Mouse (Mus musculus) kidney, adult 11 months (tissue): ENCODE results near the gene Gm9046.
"Not testable (repeated sequence)": the region's sequence is repeated elsewhere in the genome, so short reads cannot be mapped to it uniquely, and the experiment has no call there.

ENCODE experiments used
- DNase-seq: peaks from one replicate; pipeline ENCODE4 v3.0.0; 2022

Gm9046 gene

DNA sequence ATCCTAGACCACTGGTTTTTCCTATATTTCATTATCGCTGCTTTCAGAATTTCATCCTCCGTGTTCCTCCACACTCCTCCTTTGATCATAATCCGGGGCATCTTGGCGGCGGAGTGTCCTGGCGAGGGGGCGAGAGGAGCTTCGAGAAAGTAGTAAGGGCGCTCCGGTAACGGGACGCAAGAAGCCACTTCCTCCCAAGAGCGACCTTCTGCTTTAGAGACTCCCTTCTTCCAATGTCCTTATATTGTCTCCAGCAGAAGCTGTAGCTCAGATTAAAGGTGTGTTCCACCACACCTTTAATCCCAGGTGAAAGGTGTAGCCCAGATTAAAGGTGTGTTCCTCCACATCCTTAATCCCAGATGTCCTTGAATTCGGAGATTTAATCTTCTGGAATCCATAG, at the start of gene Gm9046:
Gene Gm9046 (minus strand): TSS at position 101 of the 400 bp plus-strand sequence.
- DNase-seq: not testable (repeated sequence)

DNA sequence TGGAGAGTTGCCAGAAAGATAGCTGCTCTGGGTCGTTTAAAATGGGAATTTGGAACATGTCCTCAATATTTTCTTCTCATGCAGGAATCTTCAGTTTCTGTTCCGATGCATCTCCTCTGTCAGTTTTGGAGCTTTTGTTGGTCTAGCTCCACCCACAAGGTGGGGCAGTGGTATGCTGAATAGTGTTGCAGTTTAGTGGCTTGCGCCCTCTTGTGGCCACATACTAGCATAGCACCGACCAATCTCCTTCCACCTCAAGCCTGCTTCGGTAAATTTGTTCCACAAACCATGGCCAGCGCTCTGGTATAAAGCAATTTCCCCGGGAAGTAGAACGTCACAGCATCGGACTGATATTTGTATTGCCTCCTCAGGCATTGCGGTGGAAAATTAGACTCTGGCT, 27.4 kb upstream of the Gm9046 start:
- peak; percentile 39 for DNase-seq

DNA sequence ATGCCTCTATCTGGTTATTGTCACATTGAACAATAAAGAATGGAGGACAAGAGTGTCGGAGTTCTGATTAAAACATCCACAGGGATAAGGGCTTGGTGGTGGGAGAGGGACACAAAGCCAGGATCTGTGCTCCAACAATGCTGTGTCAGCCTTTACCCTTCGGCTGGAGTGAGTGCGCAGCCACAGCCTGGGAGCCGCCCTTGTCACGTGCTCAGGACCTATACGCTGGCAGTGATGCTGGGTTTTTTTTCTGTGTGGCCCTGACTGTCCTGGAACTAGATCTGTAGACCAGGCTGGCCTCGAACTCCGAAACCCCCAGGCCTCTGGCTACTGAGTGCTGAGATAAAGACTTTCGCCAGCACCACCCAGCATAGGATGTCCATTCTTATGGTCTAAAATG, 26.5 kb upstream of the Gm9046 start:
- no peak for DNase-seq

DNA sequence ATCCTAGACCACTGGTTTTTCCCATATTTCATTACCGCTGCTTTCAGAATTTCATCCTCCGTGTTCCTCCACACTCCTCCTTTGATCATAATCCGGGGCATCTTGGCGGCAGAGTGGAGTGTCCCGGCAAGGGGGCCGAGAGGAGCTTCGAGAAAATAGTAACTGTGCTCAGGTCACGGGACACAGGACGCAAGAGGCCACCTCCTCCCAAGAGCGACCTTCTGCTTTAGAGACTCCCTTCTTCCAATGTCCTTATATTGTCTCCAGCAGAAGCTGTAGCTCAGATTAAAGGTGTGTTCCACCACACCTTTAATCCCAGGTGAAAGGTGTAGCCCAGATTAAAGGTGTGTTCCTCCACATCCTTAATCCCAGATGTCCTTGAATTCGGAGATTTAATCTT, 10.9 kb upstream of the Gm9046 start, which contains the start of gene Gm9049:
Gene Gm9049 (minus strand): TSS at position 101 of the 400 bp plus-strand sequence.
- DNase-seq: not testable (repeated sequence)

DNA sequence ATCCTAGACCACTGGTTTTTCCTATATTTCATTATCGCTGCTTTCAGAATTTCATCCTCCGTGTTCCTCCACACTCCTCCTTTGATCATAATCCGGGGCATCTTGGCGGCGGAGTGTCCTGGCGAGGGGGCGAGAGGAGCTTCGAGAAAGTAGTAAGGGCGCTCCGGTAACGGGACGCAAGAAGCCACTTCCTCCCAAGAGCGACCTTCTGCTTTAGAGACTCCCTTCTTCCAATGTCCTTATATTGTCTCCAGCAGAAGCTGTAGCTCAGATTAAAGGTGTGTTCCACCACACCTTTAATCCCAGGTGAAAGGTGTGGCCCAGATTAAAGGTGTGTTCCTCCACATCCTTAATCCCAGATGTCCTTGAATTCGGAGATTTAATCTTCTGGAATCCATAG, 5.5 kb upstream of the Gm9046 start, which contains the start of gene Gm9048:
Gene Gm9048 (minus strand): TSS at position 101 of the 400 bp plus-strand sequence.
- not testable (repeated sequence) for DNase-seq

DNA sequence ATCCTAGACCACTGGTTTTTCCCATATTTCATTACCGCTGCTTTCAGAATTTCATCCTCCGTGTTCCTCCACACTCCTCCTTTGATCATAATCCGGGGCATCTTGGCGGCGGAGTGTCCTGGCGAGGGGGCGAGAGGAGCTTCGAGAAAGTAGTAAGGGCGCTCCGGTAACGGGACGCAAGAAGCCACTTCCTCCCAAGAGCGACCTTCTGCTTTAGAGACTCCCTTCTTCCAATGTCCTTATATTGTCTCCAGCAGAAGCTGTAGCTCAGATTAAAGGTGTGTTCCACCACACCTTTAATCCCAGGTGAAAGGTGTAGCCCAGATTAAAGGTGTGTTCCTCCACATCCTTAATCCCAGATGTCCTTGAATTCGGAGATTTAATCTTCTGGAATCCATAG, 5.3 kb downstream of the Gm9046 start, which contains the start of gene Gm9045:
Gene Gm9045 (minus strand): TSS at position 101 of the 400 bp plus-strand sequence.
- not testable (repeated sequence) for DNase-seq

DNA sequence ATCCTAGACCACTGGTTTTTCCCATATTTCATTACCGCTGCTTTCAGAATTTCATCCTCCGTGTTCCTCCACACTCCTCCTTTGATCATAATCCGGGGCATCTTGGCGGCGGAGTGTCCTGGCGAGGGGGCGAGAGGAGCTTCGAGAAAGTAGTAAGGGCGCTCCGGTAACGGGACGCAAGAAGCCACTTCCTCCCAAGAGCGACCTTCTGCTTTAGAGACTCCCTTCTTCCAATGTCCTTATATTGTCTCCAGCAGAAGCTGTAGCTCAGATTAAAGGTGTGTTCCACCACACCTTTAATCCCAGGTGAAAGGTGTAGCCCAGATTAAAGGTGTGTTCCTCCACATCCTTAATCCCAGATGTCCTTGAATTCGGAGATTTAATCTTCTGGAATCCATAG, 10.7 kb downstream of the Gm9046 start, which contains the start of gene Gm9044:
Gene Gm9044 (minus strand): TSS at position 101 of the 400 bp plus-strand sequence.
- DNase-seq: not testable (repeated sequence)

DNA sequence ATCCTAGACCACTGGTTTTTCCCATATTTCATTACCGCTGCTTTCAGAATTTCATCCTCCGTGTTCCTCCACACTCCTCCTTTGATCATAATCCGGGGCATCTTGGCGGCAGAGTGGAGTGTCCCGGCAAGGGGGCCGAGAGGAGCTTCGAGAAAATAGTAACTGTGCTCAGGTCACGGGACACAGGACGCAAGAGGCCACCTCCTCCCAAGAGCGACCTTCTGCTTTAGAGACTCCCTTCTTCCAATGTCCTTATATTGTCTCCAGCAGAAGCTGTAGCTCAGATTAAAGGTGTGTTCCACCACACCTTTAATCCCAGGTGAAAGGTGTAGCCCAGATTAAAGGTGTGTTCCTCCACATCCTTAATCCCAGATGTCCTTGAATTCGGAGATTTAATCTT, 16.2 kb downstream of the Gm9046 start, which contains the start of gene Gm9040:
Gene Gm9040 (minus strand): TSS at position 101 of the 400 bp plus-strand sequence.
- DNase-seq: not testable (repeated sequence)

DNA sequence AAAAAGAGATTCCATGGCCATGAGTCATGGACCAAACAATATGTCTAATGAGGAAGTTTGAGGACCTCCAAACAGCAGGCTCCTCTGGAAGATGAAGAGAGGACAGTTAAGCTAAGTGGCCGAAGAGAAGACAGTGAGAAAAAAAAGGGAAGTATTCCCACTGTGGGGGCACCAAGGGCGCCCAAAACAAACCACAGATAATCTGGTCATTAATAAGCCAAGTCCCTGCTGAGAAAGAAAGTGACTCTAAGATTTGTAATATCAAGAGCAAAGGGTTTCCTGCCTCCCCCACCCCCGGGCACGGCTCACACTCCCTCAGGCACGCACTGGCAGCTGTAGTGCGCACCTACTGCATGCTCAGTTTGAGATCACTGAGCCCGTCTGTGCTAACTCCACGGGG, 24.0 kb downstream of the Gm9046 start:
- no peak for DNase-seq

DNA sequence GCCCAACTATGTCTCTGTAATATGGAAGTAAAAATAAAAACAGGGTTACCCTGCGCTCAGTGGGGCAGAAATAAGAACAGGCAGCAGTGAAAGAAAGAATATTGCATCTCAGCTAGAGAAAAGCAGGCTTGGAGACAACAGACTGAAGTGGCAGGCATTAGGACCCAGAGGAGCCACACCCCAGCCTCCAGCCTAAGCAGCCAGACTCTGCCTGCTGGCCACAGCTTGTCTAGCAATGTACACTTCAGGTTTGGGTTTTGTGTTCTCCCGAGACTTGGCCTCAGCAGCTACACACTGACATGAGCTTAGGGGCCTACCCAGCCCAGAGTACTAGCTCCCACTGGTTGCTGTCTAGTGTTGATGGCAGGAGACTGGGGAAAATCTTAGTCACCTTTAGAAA, 40.9 kb downstream of the Gm9046 start:
- not testable (repeated sequence) for DNase-seq

DNA sequence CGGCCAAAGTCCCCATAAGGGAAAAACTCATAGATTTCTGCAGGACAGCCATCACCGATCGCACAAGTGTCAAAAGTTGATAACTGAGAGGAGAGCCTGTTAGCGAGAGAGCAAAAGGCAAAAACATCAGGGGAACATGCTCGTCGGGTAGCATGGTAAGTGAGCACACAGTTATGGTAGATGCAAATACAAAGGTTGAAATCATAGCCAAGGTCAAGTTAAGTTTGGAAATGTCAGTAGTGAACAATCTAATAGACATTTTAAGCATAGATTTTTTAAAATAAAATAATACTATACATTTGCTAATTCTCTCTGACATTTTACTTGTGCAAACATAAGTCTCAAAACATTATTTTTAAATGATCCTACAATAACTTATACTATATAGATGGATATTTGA, 48.1 kb downstream of the Gm9046 start, which contains the start of gene Iltifb:
Gene Iltifb (minus strand): TSS at position 101 of the 400 bp plus-strand sequence.
- DNase-seq: no peak
